Mouse (Mus musculus) MEL (cell line): ENCODE results near the gene Rarb.

Experiments used
- EP300 ChIP-seq, 2 experiments: IDR thresholded peaks; 2 replicates each; pipeline ENCODE4 v1.6.1; 2011; ENCODE audit warnings: improper control_type of control experiment in 2 of 2, low read length in 2 of 2, low read depth in 1 of 2, mild to moderate bottlenecking in 1 of 2
- GATA1 ChIP-seq: IDR thresholded peaks from 2 replicates; pipeline ENCODE4 v1.6.1; 2011; ENCODE audit warnings: low read depth, low read length, improper control_type of control experiment
- POLR2A ChIP-seq, 2 experiments: IDR thresholded peaks; 2 replicates each; pipeline ENCODE4 v1.6.1; 2011 to 2012; ENCODE audit warnings: low read length in 2 of 2, mild to moderate bottlenecking in 2 of 2, control low read depth in 1 of 2, improper control_type of control experiment in 1 of 2, low read depth in 1 of 2, moderate library complexity in 1 of 2; ENCODE audit not compliant: control insufficient read depth in 1 of 2, insufficient read depth in 1 of 2, poor library complexity in 1 of 2
- POLR2AphosphoS5 ChIP-seq: IDR thresholded peaks from 2 replicates; pipeline ENCODE4 v1.6.1; 2012; ENCODE audit warnings: low read depth, borderline replicate concordance, mild to moderate bottlenecking, inconsistent platforms, low read length, moderate library complexity, mixed read lengths

- TF ChIP-seq GATA1 (no peak), POLR2AphosphoS5 (no peak), EP300 (IDR thresholded peaks at IDR 0.05; ENCODE audit: low read depth in 1 of 2, low read length in 2 of 2) (no peak), POLR2A (IDR thresholded peaks at IDR 0.05; ENCODE audit: control insufficient read depth in 1 of 2, insufficient read depth in 1 of 2, low read depth in 1 of 2, low read length in 2 of 2, poor library complexity in 1 of 2) (no peak)
These were observed 255.0 kb downstream of the Rarb start for GRCm38 (mm10) chr14:16563912-16564311.
